Mouse (Mus musculus) C2C12 (cell line): Measurements from ENCODE around the gene Gm43552. TPM values are rescaled to one million over a fixed set of nuclear protein-coding genes. Genes with fewer than 3 reads are reported as not detected.

Experiments used
- H3K27me3 ChIP-seq: one replicate; pipeline ENCODE4 v1.6.1; 2011; ENCODE audit not compliant: control insufficient read depth, insufficient read depth, insufficient read length
- H3K36me3 ChIP-seq: one replicate; pipeline ENCODE4 v1.6.1; 2011; ENCODE audit not compliant: control insufficient read depth, insufficient read depth
- H3K4me3 ChIP-seq: one replicate; pipeline ENCODE4 v1.5.1; 2011; ENCODE audit warnings: mild to moderate bottlenecking, control low read depth; ENCODE audit not compliant: poor library complexity, insufficient read depth, severe bottlenecking
- H3K79me2 ChIP-seq: one replicate; pipeline ENCODE4 v1.6.1; 2011; ENCODE audit not compliant: control insufficient read depth, insufficient read depth
- H3K79me3 ChIP-seq: one replicate; pipeline ENCODE4 v1.6.1; 2011; ENCODE audit warnings: low read depth, control low read depth
- H3ac ChIP-seq: one replicate; pipeline ENCODE3; 2011; ENCODE audit warnings: low read depth; ENCODE audit not compliant: control insufficient read depth, insufficient read length
- CEBPB ChIP-seq: IDR thresholded peaks from one replicate; pipeline ENCODE4 v1.6.1; 2011; ENCODE audit warnings: low read depth, mild to moderate bottlenecking, control low read depth, moderate library complexity
- CTCF ChIP-seq: IDR thresholded peaks from one replicate; pipeline ENCODE4 v1.5.1; 2011; ENCODE audit not compliant: control insufficient read depth, insufficient read depth, insufficient read length
- FOSL1 ChIP-seq: IDR thresholded peaks from one replicate; pipeline ENCODE4 v1.8.0; 2011; ENCODE audit warnings: mild to moderate bottlenecking, low read length; ENCODE audit not compliant: poor library complexity, insufficient read depth, severe bottlenecking
- MAX ChIP-seq: IDR thresholded peaks from one replicate; pipeline ENCODE4 v1.6.1; 2011; ENCODE audit warnings: mild to moderate bottlenecking, control low read depth
- MYOD1 ChIP-seq: IDR thresholded peaks from one replicate; pipeline ENCODE4 v1.6.1; 2011; ENCODE audit warnings: low read depth; ENCODE audit not compliant: control insufficient read depth, insufficient read length
- MYOG ChIP-seq: IDR thresholded peaks from one replicate; pipeline ENCODE4 v1.6.1; 2011; ENCODE audit not compliant: control insufficient read depth, insufficient read length; ENCODE audit errors: extremely low read depth
- USF1 ChIP-seq: IDR thresholded peaks from one replicate; pipeline ENCODE4 v1.6.1; 2011; ENCODE audit warnings: low read depth, mild to moderate bottlenecking, control low read depth, moderate library complexity
- polyA plus RNA-seq: library from polyadenylated mRNA; unstranded; fragments of >200 nt; fragmentation: generic; extraction: Trizol; gene quantifications from one replicate; pipeline ENCODE4 v1.2.1, GENCODE M21; 2012; ENCODE audit warnings: missing spikeins

The Gm43552 gene
- polyA plus RNA-seq, 1 experiment: not detected

DNA sequence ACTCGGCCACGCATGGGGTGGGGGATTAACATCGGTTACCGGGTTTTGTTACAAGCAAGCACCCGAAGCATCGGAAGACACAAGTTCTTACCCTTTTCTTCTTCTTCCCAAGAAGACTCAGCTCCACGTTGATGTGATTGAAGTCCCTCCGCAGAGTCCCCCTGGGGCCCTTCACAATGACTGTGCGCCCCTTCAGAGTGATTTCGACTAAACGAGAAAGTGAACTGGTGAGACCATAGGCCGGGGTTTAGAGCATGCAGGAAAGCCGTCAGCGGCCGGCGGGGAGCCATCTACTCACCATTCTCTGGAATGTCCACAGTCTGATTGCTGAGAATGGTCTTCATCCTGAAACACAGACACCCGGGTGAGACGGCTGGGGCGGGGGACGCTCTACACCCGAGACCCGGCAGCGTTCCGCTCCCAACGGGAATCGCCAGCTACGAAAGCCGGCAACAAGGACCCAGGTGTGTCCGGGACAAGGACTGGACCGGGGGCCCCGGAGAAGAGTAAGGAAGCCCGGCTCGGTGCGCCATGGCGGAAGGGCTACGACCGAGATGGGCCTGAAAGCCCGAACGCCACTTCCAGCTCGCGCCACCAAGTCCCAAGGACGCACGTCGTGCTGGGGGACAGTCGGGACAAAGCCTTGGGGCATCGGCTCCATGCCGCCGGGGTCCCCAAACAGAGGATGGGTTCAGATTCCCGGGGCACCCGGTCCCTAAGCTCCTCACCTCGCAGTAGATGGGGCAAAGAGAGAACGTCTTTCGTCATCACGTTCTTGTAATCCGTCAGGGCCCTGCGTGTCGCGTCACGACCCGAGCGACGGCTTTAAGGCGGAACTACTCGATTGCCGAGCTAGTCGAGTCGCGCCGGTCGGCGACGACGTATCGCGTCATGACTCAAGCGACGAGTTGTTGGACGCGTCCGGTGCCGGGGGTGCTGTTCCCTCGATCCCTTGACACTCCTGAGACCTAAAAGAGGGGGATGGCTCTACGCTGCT is 101.7 kb downstream of the Gm43552 start, which contains the start of the genes Rpl9 and Lias:
Gene Rpl9 (minus strand): TSS at position 797 of the 997 bp plus-strand sequence.
Gene Lias (plus strand): TSS at position 850 of the 997 bp plus-strand sequence.
- Histone ChIP-seq H3K79me3 (peaks cover 46% of the 10 kb centered on the region), H3ac (peak within 1 kb of the TSS; percentile 99), H3K27me3 (no peaks in the 10 kb centered on the region), H3K36me3 (peaks cover 59% of the 10 kb centered on the region), H3K4me3 (peak within 1 kb of the TSS; percentile 97), H3K79me2 (peaks cover 76% of the 10 kb centered on the region)
- TF ChIP-seq USF1 (no peak), MYOG (no peak), CTCF (no peak), CEBPB (no peak), MAX (peak; percentile 82), FOSL1 (no peak)

DNA sequence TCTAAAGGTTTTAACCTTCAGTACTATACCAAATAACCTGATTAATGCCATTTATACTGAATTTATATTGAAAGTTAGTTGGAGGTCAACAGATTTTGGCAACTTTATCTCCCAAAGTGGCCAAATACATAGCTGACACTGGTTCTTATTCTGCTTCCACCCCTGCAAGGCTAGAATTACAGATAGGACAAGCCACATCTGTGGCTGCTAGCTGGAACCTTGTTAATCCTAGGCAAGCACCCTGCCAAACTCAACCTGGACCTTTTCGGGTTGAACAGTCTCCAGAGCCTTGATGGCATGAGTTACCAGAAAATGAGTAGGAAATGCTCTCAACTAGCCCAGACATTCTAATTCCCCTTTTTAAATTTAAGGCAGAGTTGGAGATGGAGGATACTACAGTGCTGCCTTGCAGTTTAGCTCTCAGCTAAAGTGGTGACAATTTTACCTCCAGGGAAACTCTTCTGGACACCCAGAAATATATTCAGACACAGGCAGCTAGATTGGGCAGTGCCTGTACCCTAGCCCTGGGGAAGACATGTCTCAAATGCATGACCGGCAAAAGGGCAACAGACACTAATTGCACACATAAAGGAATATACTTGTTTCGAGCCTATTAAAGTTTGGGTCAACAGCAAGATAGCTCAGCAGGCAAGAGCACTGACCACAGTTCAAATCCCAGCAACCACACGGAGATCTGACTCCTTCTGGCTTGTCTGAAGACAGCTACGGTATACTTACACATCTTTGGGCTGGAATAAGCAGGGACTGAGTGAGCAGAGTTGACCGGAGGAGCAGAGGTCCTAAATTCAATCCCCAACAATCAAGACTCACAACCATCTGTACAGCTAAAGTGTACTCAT is 105.4 kb downstream of the Gm43552 start:
- H3ac ChIP-seq: no peak overlapping the region
- peaks cover 51% of the 10 kb centered on the region for H3K36me3 ChIP-seq

DNA sequence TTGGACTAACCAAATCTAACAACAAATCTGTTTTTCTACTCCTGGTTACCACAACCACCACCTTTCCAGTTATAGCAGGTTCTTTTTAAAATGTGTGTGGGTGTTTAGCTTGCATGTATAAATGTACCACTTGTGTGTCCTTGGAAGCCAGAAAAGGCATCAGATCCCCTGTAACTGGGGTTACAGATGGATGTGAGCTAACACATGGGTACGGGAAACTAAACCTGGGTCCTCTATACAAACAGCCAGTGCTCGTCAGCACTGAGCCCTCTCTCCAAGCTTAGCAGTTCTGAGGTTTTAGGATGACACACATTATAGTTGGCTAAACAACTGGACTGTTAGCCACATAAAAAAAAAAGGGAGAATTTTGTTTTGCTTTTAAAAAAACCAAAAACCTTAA is 106.9 kb downstream of the Gm43552 start:
- no peak overlapping the region for H3K4me3 ChIP-seq
- peaks cover 33% of the 10 kb centered on the region for H3K79me2 ChIP-seq
- TF ChIP-seq CEBPB (no peak), FOSL1 (no peak), CTCF (no peak), MYOG (no peak), MYOD1 (no peak), MAX (no peak), USF1 (no peak)
- H3ac ChIP-seq: no peak overlapping the region
- no peaks in the 10 kb centered on the region for H3K27me3 ChIP-seq
- peaks cover 31% of the 10 kb centered on the region for H3K79me3 ChIP-seq
- H3K36me3 ChIP-seq: peaks cover 50% of the 10 kb centered on the region

More for the DNA sequence above, 105.4 kb downstream of the Gm43552 start:
- no peaks in the 10 kb centered on the region for H3K27me3 ChIP-seq
- peaks cover 46% of the 10 kb centered on the region for H3K79me2 ChIP-seq
- H3K79me3 ChIP-seq: peaks cover 42% of the 10 kb centered on the region
- H3K4me3 ChIP-seq: no peak overlapping the region
- TF ChIP-seq MYOG: no peak
- no peak for TF ChIP-seq MAX
- TF ChIP-seq CEBPB: no peak
- no peak for TF ChIP-seq MYOD1
- no peak for TF ChIP-seq CTCF
- no peak for TF ChIP-seq USF1
- no peak for TF ChIP-seq FOSL1

Other genes with a start within 250 kb of the Gm43552 start
- gene Rfc1, start 157.2 kb downstream of the Gm43552 start, polyA plus RNA-seq: 14.1 TPM
- gene Klb, start 144.5 kb downstream of the Gm43552 start, polyA plus RNA-seq: 0.02 TPM
- gene Rpl9, start 101.4 kb downstream of the Gm43552 start, polyA plus RNA-seq: 2,170 TPM
- 17.4 TPM for gene Lias, start 101.3 kb downstream of the Gm43552 start, polyA plus RNA-seq
- gene Ugdh, start 56.9 kb downstream of the Gm43552 start, polyA plus RNA-seq: 89.6 TPM
- 63.0 TPM for gene Smim14, start 44.4 kb upstream of the Gm43552 start, polyA plus RNA-seq
- gene Ube2k, start 44.4 kb upstream of the Gm43552 start, polyA plus RNA-seq: 98.7 TPM
- gene Pds5a, start 205.4 kb upstream of the Gm43552 start, polyA plus RNA-seq: 20.3 TPM